Mouse (Mus musculus) lung, embryonic 15.5 days (tissue): ENCODE data around the gene Arhgap28. TPM values are rescaled to one million over a fixed set of nuclear protein-coding genes. Genes with fewer than 3 reads are reported as not detected.

Source experiments
- ATAC-seq: fragments of 200-750 bp; cut with Nextera tagmentation; 2 replicates; pipeline ENCODE4 v1.8.0; 2017; ENCODE audit warnings: moderate number of reproducible peaks, borderline replicate concordance; ENCODE audit not compliant: low FRiP score, low TSS enrichment; ENCODE audit errors: extremely low read depth
- H3K27ac ChIP-seq: fragments of 300-500 bp; sonication (generic); 2 replicates; pipeline ENCODE4 v1.5.1; 2015; ENCODE audit warnings: moderate library complexity, mild to moderate bottlenecking, inconsistent platforms
- H3K27me3 ChIP-seq: fragments of 300-500 bp; sonication (generic); 2 replicates; pipeline ENCODE4 v1.6.1; 2015; ENCODE audit warnings: inconsistent platforms
- H3K36me3 ChIP-seq: fragments of 300-500 bp; sonication (generic); 2 replicates; pipeline ENCODE4 v1.6.1; 2015; ENCODE audit warnings: inconsistent platforms
- H3K4me1 ChIP-seq: fragments of 300-500 bp; sonication (generic); 2 replicates; pipeline ENCODE4 v1.6.1; 2015; ENCODE audit warnings: inconsistent platforms
- H3K4me2 ChIP-seq: fragments of 300-500 bp; sonication (generic); 2 replicates; pipeline ENCODE4 v1.6.1; 2015; ENCODE audit warnings: inconsistent platforms, mild to moderate bottlenecking, moderate library complexity
- H3K4me3 ChIP-seq: fragments of 300-500 bp; sonication (generic); 2 replicates; pipeline ENCODE4 v1.5.1; 2015; ENCODE audit warnings: mild to moderate bottlenecking, inconsistent platforms
- H3K9ac ChIP-seq: fragments of 300-500 bp; sonication (generic); 2 replicates; pipeline ENCODE4 v1.6.1; 2015; ENCODE audit warnings: inconsistent platforms
- H3K9me3 ChIP-seq: fragments of 300-500 bp; sonication (generic); 2 replicates; pipeline ENCODE4 v1.6.1; 2016; ENCODE audit warnings: inconsistent platforms
- WGBS: fragments of 180-500 bp; shearing (Covaris S2); methylation state at CpG from one replicate; pipeline ENCODE4 v1.1.7; 2015; 5-methylcytosine and 5-hydroxymethylcytosine counted together
- polyA plus RNA-seq: library from polyadenylated mRNA; unstranded; fragments of >200 nt; fragmentation: Nextera tagmentation; extraction: Ambion mirVana; gene quantifications from 2 replicates; pipeline ENCODE4 v1.2.1, GENCODE M21; 2015

Arhgap28 gene
- 46.1 and 47.2 TPM in 2 replicates for polyA plus RNA-seq

GRCm38 (mm10) chr17:68003741-68004560 is at the start of gene Arhgap28:
Gene Arhgap28, minus strand, starts transcription at chr17:68004120.
- Histone ChIP-seq H3K36me3 (no peaks in the 10 kb centered on the region), H3K4me2 (peak within 1 kb of the TSS; percentile 63), H3K4me1 (peaks cover 21% of the 10 kb centered on the region), H3K27me3 (no peaks in the 10 kb centered on the region), H3K9ac (peak within 1 kb of the TSS; percentile 83), H3K9me3 (no peaks in the 10 kb centered on the region), H3K27ac (peak within 1 kb of the TSS; percentile 98), H3K4me3 (peak within 1 kb of the TSS; percentile 77)
- WGBS, result under 1% methylated on average over 63 of the region's 65 CpGs
- peak; percentile 94 for ATAC-seq

GRCm38 (mm10) chr17:68046341-68046675 is 42.4 kb upstream of the Arhgap28 start:
- H3K27me3 ChIP-seq, result no peaks in the 10 kb centered on the region
- H3K9me3 ChIP-seq, result no peaks in the 10 kb centered on the region
- peaks cover 4% of the 10 kb centered on the region; the same call in 1 of the 2 replicates for H3K4me1 ChIP-seq
- no peaks in the 10 kb centered on the region for H3K36me3 ChIP-seq
- H3K4me3 ChIP-seq, result no peak overlapping the region
- ATAC-seq, result no peak
- no peak overlapping the region for H3K4me2 ChIP-seq
- WGBS, result 69% methylated on average over 7 of the region's 7 CpGs
- H3K9ac ChIP-seq, result no peak overlapping the region
- H3K27ac ChIP-seq, result peak overlapping the region; percentile 30

- Histone ChIP-seq H3K27me3 (no peaks in the 10 kb centered on the region), H3K4me2 (no peak overlapping the region), H3K9ac (no peak overlapping the region), H3K36me3 (no peaks in the 10 kb centered on the region), H3K27ac (peak overlapping the region; percentile 53), H3K4me3 (no peak overlapping the region), H3K9me3 (no peaks in the 10 kb centered on the region), H3K4me1 (peaks cover 4% of the 10 kb centered on the region; the same call in 1 of the 2 replicates)
- ATAC-seq, result peak; percentile 65; the same call in 1 of the 2 replicates
- 45% methylated on average over 8 of the region's 8 CpGs for WGBS
These were observed 41.9 kb upstream of the Arhgap28 start for GRCm38 (mm10) chr17:68045655-68046340.

GRCm38 (mm10) chr17:68042377-68042776 is 38.5 kb upstream of the Arhgap28 start:
- Histone ChIP-seq H3K4me3 (no peak overlapping the region), H3K9me3 (no peaks in the 10 kb centered on the region), H3K27ac (no peak overlapping the region), H3K36me3 (no peaks in the 10 kb centered on the region), H3K4me2 (no peak overlapping the region), H3K27me3 (no peaks in the 10 kb centered on the region), H3K9ac (no peak overlapping the region), H3K4me1 (peaks cover 4% of the 10 kb centered on the region; the same call in 1 of the 2 replicates)
- ATAC-seq, result no peak
- 94% methylated on average over 4 of the region's 4 CpGs for WGBS

- WGBS, result 18% methylated on average over 1 of the region's 1 CpGs
- H3K9ac ChIP-seq, result no peak overlapping the region
- no peaks in the 10 kb centered on the region for H3K9me3 ChIP-seq
- H3K27ac ChIP-seq, result no peak overlapping the region
- H3K4me3 ChIP-seq, result no peak overlapping the region
- ATAC-seq, result no peak
- H3K27me3 ChIP-seq, result no peaks in the 10 kb centered on the region
- no peaks in the 10 kb centered on the region for H3K36me3 ChIP-seq
- no peak overlapping the region for H3K4me2 ChIP-seq
- H3K4me1 ChIP-seq, result no peaks in the 10 kb centered on the region
These were observed 33.1 kb upstream of the Arhgap28 start for GRCm38 (mm10) chr17:68037011-68037410.

GRCm38 (mm10) chr17:68029495-68029894 is 25.6 kb upstream of the Arhgap28 start:
- H3K9ac ChIP-seq, result no peak overlapping the region
- no peak overlapping the region for H3K4me3 ChIP-seq
- no peak overlapping the region for H3K4me2 ChIP-seq
- H3K27me3 ChIP-seq, result no peaks in the 10 kb centered on the region
- H3K4me1 ChIP-seq, result no peaks in the 10 kb centered on the region
- H3K36me3 ChIP-seq, result no peaks in the 10 kb centered on the region
- H3K27ac ChIP-seq, result no peak overlapping the region
- 68% methylated on average over 5 of the region's 5 CpGs for WGBS
- ATAC-seq, result no peak
- H3K9me3 ChIP-seq, result no peaks in the 10 kb centered on the region

- Histone ChIP-seq H3K4me3 (no peak overlapping the region), H3K4me2 (no peak overlapping the region), H3K27me3 (no peaks in the 10 kb centered on the region), H3K9me3 (no peaks in the 10 kb centered on the region), H3K36me3 (no peaks in the 10 kb centered on the region), H3K4me1 (no peaks in the 10 kb centered on the region), H3K9ac (no peak overlapping the region), H3K27ac (no peak overlapping the region)
- WGBS, result 92% methylated on average over 4 of the region's 4 CpGs
- ATAC-seq, result no peak
These were observed 24.6 kb upstream of the Arhgap28 start for GRCm38 (mm10) chr17:68028519-68028918.

- H3K27me3 ChIP-seq, result no peaks in the 10 kb centered on the region
- 72% methylated on average over 7 of the region's 7 CpGs for WGBS
- peaks cover 6% of the 10 kb centered on the region for H3K4me1 ChIP-seq
- no peak overlapping the region for H3K9ac ChIP-seq
- H3K36me3 ChIP-seq, result no peaks in the 10 kb centered on the region
- H3K4me2 ChIP-seq, result no peak overlapping the region
- no peaks in the 10 kb centered on the region for H3K9me3 ChIP-seq
- H3K4me3 ChIP-seq, result no peak overlapping the region
- no peak overlapping the region for H3K27ac ChIP-seq
- ATAC-seq, result no peak
These were observed 20.4 kb upstream of the Arhgap28 start for GRCm38 (mm10) chr17:68024327-68024726.

- Histone ChIP-seq H3K4me2 (no peak overlapping the region), H3K9ac (no peak overlapping the region), H3K27me3 (no peaks in the 10 kb centered on the region), H3K4me1 (peaks cover 19% of the 10 kb centered on the region), H3K36me3 (no peaks in the 10 kb centered on the region), H3K27ac (peak overlapping the region; percentile 41; the same call in 1 of the 2 replicates), H3K4me3 (no peak overlapping the region), H3K9me3 (no peaks in the 10 kb centered on the region)
- ATAC-seq, result no peak
- WGBS, result 43% methylated on average over 15 of the region's 15 CpGs
These were observed 15.6 kb upstream of the Arhgap28 start for GRCm38 (mm10) chr17:68019466-68020065.

- no peaks in the 10 kb centered on the region for H3K36me3 ChIP-seq
- H3K9me3 ChIP-seq, result no peaks in the 10 kb centered on the region
- 0 out of 2 replicates have a peak overlapping the region, but pooled peaks have one; percentile 1 for H3K27ac ChIP-seq
- ATAC-seq, result peak; percentile 62; the same call in 1 of the 2 replicates
- 13% methylated on average over 3 of the region's 3 CpGs for WGBS
- no peaks in the 10 kb centered on the region for H3K27me3 ChIP-seq
- H3K4me3 ChIP-seq, result no peak overlapping the region
- H3K9ac ChIP-seq, result no peak overlapping the region
- no peak overlapping the region for H3K4me2 ChIP-seq
- peaks cover 19% of the 10 kb centered on the region for H3K4me1 ChIP-seq
These were observed 13.2 kb upstream of the Arhgap28 start for GRCm38 (mm10) chr17:68017095-68017494.

- no peaks in the 10 kb centered on the region for H3K9me3 ChIP-seq
- H3K27ac ChIP-seq, result no peak overlapping the region
- H3K4me1 ChIP-seq, result no peaks in the 10 kb centered on the region
- no peaks in the 10 kb centered on the region for H3K27me3 ChIP-seq
- WGBS, result 54% methylated on average over 5 of the region's 5 CpGs
- no peaks in the 10 kb centered on the region for H3K36me3 ChIP-seq
- no peak overlapping the region for H3K9ac ChIP-seq
- H3K4me3 ChIP-seq, result no peak overlapping the region
- ATAC-seq, result no peak
- no peak overlapping the region for H3K4me2 ChIP-seq
These were observed 7.7 kb upstream of the Arhgap28 start for GRCm38 (mm10) chr17:68011606-68012005.

GRCm38 (mm10) chr17:68010041-68010440 is 6.1 kb upstream of the Arhgap28 start:
- WGBS, result 91% methylated on average over 5 of the region's 5 CpGs
- H3K27ac ChIP-seq, result no peak overlapping the region
- H3K4me1 ChIP-seq, result peaks cover 6% of the 10 kb centered on the region; the same call in 1 of the 2 replicates
- H3K4me3 ChIP-seq, result no peak overlapping the region
- ATAC-seq, result no peak
- H3K9me3 ChIP-seq, result no peaks in the 10 kb centered on the region
- no peak overlapping the region for H3K9ac ChIP-seq
- H3K27me3 ChIP-seq, result no peaks in the 10 kb centered on the region
- H3K4me2 ChIP-seq, result no peak overlapping the region
- H3K36me3 ChIP-seq, result no peaks in the 10 kb centered on the region
